Mouse (Mus musculus): ENCODE data around the gene Wipi2.

DNA sequence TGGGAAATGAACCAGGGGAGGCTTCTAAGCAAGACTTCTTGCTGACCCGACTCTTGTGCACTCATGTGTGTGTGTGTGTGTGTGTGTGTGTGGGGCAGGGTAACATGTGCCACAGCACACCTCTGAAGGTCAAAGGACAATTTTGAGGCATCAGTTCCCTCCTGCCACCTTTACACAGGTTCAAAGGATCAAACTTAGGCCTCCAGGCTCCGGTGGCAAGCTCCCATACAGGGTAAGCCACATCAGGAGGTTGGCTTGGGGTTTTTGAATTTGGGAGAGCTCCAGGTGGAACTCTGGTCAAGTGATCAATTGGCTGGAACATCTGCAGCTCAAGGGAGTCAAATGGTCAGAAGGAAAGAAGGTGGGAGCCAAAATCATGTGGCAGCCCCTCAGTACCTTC is 6.1 kb upstream of the Wipi2 start:
- TF ChIP-seq CTCF (IDR thresholded peaks at IDR 0.05; ENCODE audit: low read depth) (no peak), EP300 (optimal IDR thresholded peaks at IDR 0.05) (no peak)

Data from stomach, postnatal 0 days (tissue).